Mouse (Mus musculus) E14TG2a.4 (cell line): ENCODE results near the gene Fkbp4.
A peak's percentile ranks its signal among the peaks of the same experiment; 100 is the strongest.

Experiments
- H3K27me3 ChIP-seq: 2 replicates; pipeline ENCODE4 v1.6.1; 2014; ENCODE audit warnings: low read length, control low read depth; ENCODE audit not compliant: insufficient read depth
- H3K36me3 ChIP-seq: 2 replicates; pipeline ENCODE4 v1.6.1; 2014; ENCODE audit warnings: low read length, control low read depth; ENCODE audit not compliant: insufficient read depth
- H3K4me1 ChIP-seq: replicated peaks from 2 replicates; pipeline ENCODE4 v1.6.1; 2014; ENCODE audit warnings: low read depth, low read length, control low read depth
- H3K4me3 ChIP-seq: replicated peaks from 2 replicates; pipeline ENCODE4 v1.5.1; 2014; ENCODE audit warnings: mild to moderate bottlenecking, low read length
- H3K9me3 ChIP-seq: 2 replicates; pipeline ENCODE4 v1.6.1; 2014; ENCODE audit warnings: low read length, control low read depth
- CTCF ChIP-seq: conservative IDR thresholded peaks from 2 replicates; pipeline ENCODE4 v1.5.1; 2014; ENCODE audit warnings: low read length
- NANOG ChIP-seq: IDR thresholded peaks from 2 replicates; pipeline ENCODE4 v1.6.1; 2014; ENCODE audit warnings: borderline replicate concordance, low read length, mixed read lengths
- POU5F1 ChIP-seq: IDR thresholded peaks from 2 replicates; pipeline ENCODE4 v1.6.1; 2014; ENCODE audit warnings: low read length, borderline replicate concordance

Gene Fkbp4

DNA sequence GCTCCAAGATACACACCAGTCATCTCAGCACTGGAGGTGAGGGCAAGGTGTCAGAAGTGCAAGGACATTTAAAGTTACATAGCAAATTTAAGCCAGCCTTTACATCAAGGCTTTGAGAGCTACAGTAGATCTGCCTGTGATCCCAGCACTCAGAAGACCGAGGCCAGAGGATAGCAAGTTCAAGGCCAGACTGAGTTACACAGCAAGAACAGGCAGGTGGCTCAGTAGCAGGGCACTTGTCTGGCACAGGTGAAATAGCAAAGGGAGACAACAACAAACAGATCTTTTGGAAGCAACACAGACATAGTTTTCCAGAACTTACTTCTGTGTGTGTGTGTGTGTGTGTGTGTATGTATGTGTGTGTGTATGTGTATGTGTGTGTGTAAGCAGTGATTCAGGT, 20.4 kb downstream of the Fkbp4 start:
- H3K9me3 ChIP-seq = no peaks in the 10 kb centered on the region
- H3K36me3 ChIP-seq = peaks cover 66% of the 10 kb centered on the region
- H3K4me3 ChIP-seq = no peak overlapping the region
- no peaks in the 10 kb centered on the region for H3K27me3 ChIP-seq
- H3K4me1 ChIP-seq = peaks cover 50% of the 10 kb centered on the region
- TF ChIP-seq POU5F1 = no peak
- TF ChIP-seq NANOG = no peak

GRCm38 (mm10) chr6:128416169-128416568, 22.3 kb downstream of the Fkbp4 start:
- H3K4me3 ChIP-seq = no peak overlapping the region
- H3K36me3 ChIP-seq = peaks cover 70% of the 10 kb centered on the region
- H3K9me3 ChIP-seq = no peaks in the 10 kb centered on the region
- no peaks in the 10 kb centered on the region for H3K27me3 ChIP-seq
- peaks cover 40% of the 10 kb centered on the region for H3K4me1 ChIP-seq
- TF ChIP-seq CTCF (no peak), NANOG (no peak), POU5F1 (no peak)

GRCm38 (mm10) chr6:128411115-128411514, 27.4 kb downstream of the Fkbp4 start:
- H3K27me3 ChIP-seq = no peaks in the 10 kb centered on the region
- TF ChIP-seq POU5F1 = no peak
- TF ChIP-seq CTCF = peak; percentile 96
- no peak for TF ChIP-seq NANOG
- H3K4me1 ChIP-seq = peaks cover 69% of the 10 kb centered on the region
- no peak overlapping the region for H3K4me3 ChIP-seq
- H3K36me3 ChIP-seq = peaks cover 86% of the 10 kb centered on the region
- no peaks in the 10 kb centered on the region for H3K9me3 ChIP-seq

DNA sequence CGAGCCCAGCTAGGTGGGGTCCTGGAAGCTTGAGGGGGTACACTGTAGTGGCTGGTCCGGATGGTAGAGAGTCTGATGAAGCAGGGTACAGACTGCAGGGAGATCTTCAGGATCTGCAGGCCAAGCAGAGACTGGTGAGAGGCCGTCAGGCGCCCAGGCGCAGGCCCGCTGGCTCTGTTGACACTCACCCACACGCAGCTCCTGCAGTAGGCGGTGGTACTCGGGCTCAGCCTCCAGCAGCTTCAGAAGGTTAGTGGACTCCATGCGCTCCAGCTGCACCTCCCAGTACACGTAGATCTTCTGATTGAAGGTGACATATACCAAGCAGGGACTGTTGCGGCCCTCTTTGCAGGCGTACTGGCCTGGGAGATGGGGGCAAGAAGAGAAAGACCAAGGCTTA, 28.2 kb downstream of the Fkbp4 start:
- H3K27me3 ChIP-seq = no peaks in the 10 kb centered on the region
- H3K4me1 ChIP-seq = peaks cover 64% of the 10 kb centered on the region
- no peaks in the 10 kb centered on the region for H3K9me3 ChIP-seq
- TF ChIP-seq NANOG (no peak), CTCF (no peak), POU5F1 (no peak)
- H3K36me3 ChIP-seq = peaks cover 85% of the 10 kb centered on the region
- no peak overlapping the region for H3K4me3 ChIP-seq

DNA sequence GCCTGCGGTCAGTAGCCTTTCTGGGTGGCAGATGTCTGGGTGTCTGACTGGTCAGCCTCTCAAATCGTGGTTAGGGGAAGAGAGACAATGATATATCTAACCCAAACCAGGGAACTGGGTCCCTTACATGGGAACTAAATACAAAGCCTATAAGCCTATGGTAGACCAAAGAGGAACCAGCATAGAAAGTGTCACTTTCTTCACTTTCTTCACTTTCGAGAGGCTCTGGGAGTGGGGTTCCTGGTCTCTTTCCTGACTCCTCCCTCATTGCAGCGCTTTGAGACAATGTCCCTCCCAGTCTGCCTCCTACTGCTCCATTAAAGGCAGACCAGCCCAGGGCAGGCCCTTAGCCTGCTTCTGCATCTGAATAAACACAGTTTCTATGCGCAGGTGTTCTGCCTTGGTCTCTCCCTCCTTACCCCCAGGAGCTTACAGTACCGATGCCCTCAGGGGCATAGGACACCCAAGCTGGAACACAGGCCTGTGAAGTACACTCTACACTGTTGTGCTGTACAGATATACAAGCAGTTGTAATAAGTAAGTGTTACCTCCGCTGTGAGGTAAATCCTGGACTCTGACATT, 29.8 kb downstream of the Fkbp4 start:
- no peaks in the 10 kb centered on the region for H3K9me3 ChIP-seq
- TF ChIP-seq CTCF = no peak
- no peak for TF ChIP-seq NANOG
- TF ChIP-seq POU5F1 = no peak

GRCm38 (mm10) chr6:128404708-128405107, 33.8 kb downstream of the Fkbp4 start:
- H3K27me3 ChIP-seq = peaks cover 15% of the 10 kb centered on the region
- H3K36me3 ChIP-seq = peaks cover 42% of the 10 kb centered on the region
- no peak for TF ChIP-seq CTCF
- no peak for TF ChIP-seq NANOG
- no peak for TF ChIP-seq POU5F1
- no peaks in the 10 kb centered on the region for H3K9me3 ChIP-seq
- peaks cover 39% of the 10 kb centered on the region for H3K4me1 ChIP-seq
- H3K4me3 ChIP-seq = no peak overlapping the region

More for the DNA sequence above, 29.8 kb downstream of the Fkbp4 start:
- Histone ChIP-seq H3K36me3 (peaks cover 80% of the 10 kb centered on the region), H3K4me1 (peaks cover 52% of the 10 kb centered on the region), H3K4me3 (peak overlapping the region; percentile 41; the same call in 1 of the 2 replicates), H3K27me3 (no peaks in the 10 kb centered on the region)

DNA sequence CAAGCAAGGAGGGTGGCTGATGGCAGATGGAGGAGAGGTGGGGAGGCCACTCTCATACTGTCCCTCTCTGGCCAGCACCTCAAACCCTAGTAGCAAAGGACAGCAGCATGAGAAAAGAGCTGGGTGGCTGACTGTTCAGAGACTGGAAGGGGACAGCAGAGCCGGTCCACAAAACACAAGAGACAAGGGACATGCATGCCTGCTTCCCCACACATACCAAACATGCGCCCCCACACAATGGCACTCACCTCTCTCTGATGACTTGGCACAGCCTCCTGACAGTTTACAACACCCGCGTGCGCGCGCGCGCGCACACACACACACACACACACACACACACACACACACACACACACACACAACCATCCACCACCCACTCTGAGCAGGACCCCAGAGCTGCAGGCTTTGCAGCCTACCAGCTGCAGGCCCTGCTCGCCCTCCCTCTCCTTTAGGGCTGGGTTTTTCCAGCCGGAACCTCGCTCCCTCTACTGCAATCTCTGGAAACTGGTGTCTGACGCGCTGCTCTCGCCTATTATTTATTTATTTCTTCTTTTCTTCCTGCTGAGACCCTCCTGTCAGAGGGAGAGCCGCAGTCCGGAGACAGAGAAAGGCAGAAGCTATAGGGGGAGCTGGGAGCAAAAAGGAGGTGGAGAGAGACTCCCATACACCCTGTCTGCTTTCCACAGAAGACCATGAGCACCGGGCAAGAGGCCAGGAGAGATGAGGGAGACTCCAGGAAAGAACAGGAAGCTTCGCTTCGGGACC, 38.9 kb downstream of the Fkbp4 start:
- Histone ChIP-seq H3K27me3 (peaks cover 19% of the 10 kb centered on the region), H3K9me3 (no peaks in the 10 kb centered on the region), H3K36me3 (no peaks in the 10 kb centered on the region), H3K4me3 (peak overlapping the region; percentile 30; the same call in 1 of the 2 replicates), H3K4me1 (peaks cover 11% of the 10 kb centered on the region; the same call in 1 of the 2 replicates)
- TF ChIP-seq NANOG (no peak), POU5F1 (no peak), CTCF (no peak)

- Histone ChIP-seq H3K36me3 (no peaks in the 10 kb centered on the region), H3K9me3 (no peaks in the 10 kb centered on the region), H3K27me3 (peaks cover 19% of the 10 kb centered on the region), H3K4me1 (peaks cover 11% of the 10 kb centered on the region; the same call in 1 of the 2 replicates), H3K4me3 (peak within 1 kb of the TSS; percentile 30; the same call in 1 of the 2 replicates)
- TF ChIP-seq NANOG (no peak), CTCF (no peak), POU5F1 (no peak)
Observed at GRCm38 (mm10) chr6:128398996-128399395, 39.5 kb downstream of the Fkbp4 start, which contains the start of gene Nrip2. Gene Nrip2 (plus strand): TSS chr6:128399296.
